Mouse (Mus musculus) embryo, embryonic 11.5 days (tissue): ENCODE measurements around the gene Adgb.

Source experiments
- DNase-seq: peaks from one replicate; pipeline ENCODE4 v3.0.0-alpha.2; 2012; ENCODE audit warnings: low read depth, low spot score

The Adgb gene

GRCm38 (mm10) chr10:10352184-10352583, 119.9 kb downstream of the Adgb start:
- DNase-seq = no peak

- DNase-seq = no peak
Observed at GRCm38 (mm10) chr10:10350550-10350949, 121.6 kb downstream of the Adgb start.

- DNase-seq = no peak
Observed at GRCm38 (mm10) chr10:10343930-10344329, 128.2 kb downstream of the Adgb start.

- DNase-seq = no peak
Observed at GRCm38 (mm10) chr10:10325560-10325959, 146.6 kb downstream of the Adgb start.

GRCm38 (mm10) chr10:10322961-10323360, 149.2 kb downstream of the Adgb start:
- DNase-seq = no peak

GRCm38 (mm10) chr10:10321119-10321781, 150.9 kb downstream of the Adgb start:
- peak; percentile 65 for DNase-seq

GRCm38 (mm10) chr10:10320364-10321083, 151.6 kb downstream of the Adgb start:
- no peak for DNase-seq

GRCm38 (mm10) chr10:10318086-10318485, 154.0 kb downstream of the Adgb start:
- no peak for DNase-seq

GRCm38 (mm10) chr10:10315631-10316030, 156.5 kb downstream of the Adgb start:
- DNase-seq = no peak

- no peak for DNase-seq
Observed at GRCm38 (mm10) chr10:10314521-10314920, 157.6 kb downstream of the Adgb start.

GRCm38 (mm10) chr10:10309877-10310426, 162.2 kb downstream of the Adgb start:
- no peak for DNase-seq

- no peak for DNase-seq
Observed at GRCm38 (mm10) chr10:10309056-10309455, 163.1 kb downstream of the Adgb start.

- no peak for DNase-seq
Observed at GRCm38 (mm10) chr10:10307384-10307783, 164.7 kb downstream of the Adgb start.

- DNase-seq = no peak
Observed at GRCm38 (mm10) chr10:10304370-10304769, 167.8 kb downstream of the Adgb start.

- DNase-seq = no peak
Observed at GRCm38 (mm10) chr10:10301692-10302091, 170.4 kb downstream of the Adgb start.

GRCm38 (mm10) chr10:10300915-10301439, 171.1 kb downstream of the Adgb start:
- DNase-seq = peak; percentile 23

GRCm38 (mm10) chr10:10299987-10300386, 172.1 kb downstream of the Adgb start:
- DNase-seq = no peak

GRCm38 (mm10) chr10:10287221-10287867, 184.8 kb downstream of the Adgb start:
- DNase-seq = no peak
